In the genomic region with DNA sequence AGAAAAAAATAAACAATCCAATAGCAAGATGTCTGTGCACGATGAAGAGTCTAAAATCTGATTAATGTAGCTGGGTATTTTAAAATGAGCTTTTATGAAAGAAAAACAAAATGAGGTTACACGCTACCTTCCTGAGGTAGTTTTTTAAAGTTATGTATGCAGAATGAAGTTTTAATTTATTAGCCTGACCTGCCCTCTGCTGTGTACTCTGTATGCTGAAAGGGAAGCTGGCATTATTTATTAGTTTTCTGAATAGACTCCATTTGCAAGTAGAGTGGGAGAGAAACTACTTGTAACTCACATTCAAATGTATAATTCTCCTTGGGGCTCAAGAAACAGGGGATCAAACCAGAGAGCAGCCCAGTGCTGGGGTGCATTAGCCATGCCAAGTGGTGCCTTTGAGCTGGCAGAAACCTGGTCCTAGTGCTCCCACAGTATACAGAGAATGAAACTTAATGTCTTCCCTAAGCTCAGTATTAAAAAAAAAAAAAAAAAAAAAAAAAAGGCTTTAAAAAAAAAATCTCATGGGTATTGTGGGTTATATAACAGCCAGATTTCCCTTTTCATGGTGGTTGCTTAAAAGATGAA, we compare ENCODE assay signal across 14 mouse cellular contexts.
"Had no signal": no experiment of that assay in that cellular context is flagged by ENCODE, and none has a peak within 500 bp of the region (broad histone marks: within the 10 kb centered on the region; RNA-seq: fewer than 3 reads in every experiment).

No protein-coding gene starts in this region.

- H3K4me2 ChIP-seq: liver, embryonic 13.5 days; midbrain, embryonic 15.5 days; neural tube, embryonic 12.5 days had no signal

- H3K27me3 ChIP-seq: liver, embryonic 13.5 days; midbrain, embryonic 15.5 days; neural tube, embryonic 12.5 days had no signal

- ATAC-seq: intestine, embryonic 16.5 days; midbrain, embryonic 15.5 days had no signal

- H3K9me3 ChIP-seq: midbrain, embryonic 15.5 days; neural tube, embryonic 12.5 days had no signal

- DNase-seq: kidney, adult 2 months; kidney, postnatal 25 days; liver, embryonic 13.5 days; lung, adult 2 months; lung, postnatal 14 days; lung, postnatal 4 days; retina, postnatal 1 day; thymus, adult 18-20 months; thymus, postnatal 36 days had no signal

- H3K4me1 ChIP-seq: liver, embryonic 13.5 days; neural tube, embryonic 12.5 days had no signal

- H3K27ac ChIP-seq: kidney, postnatal 0 days; liver, embryonic 13.5 days; midbrain, embryonic 15.5 days; neural tube, embryonic 12.5 days had no signal

- H3K36me3 ChIP-seq: liver, embryonic 13.5 days; midbrain, embryonic 15.5 days; neural tube, embryonic 12.5 days had no signal

- H3K9ac ChIP-seq: liver, embryonic 13.5 days; midbrain, embryonic 15.5 days; neural tube, embryonic 12.5 days had no signal

- H3K4me3 ChIP-seq: liver, embryonic 13.5 days; midbrain, embryonic 15.5 days; myocyte; neural tube, embryonic 12.5 days had no signal
